Mouse (Mus musculus) stomach, postnatal 0 days (tissue): ENCODE measurements around the gene Ccdc142. TPM values are rescaled to one million over a fixed set of nuclear protein-coding genes. Genes with fewer than 3 reads are reported as not detected.
A peak's percentile ranks its signal among the peaks of the same experiment; 100 is the strongest.

ENCODE experiments used
- ATAC-seq: fragments of 200-750 bp; cut with Nextera tagmentation; 2 replicates; pipeline ENCODE4 v1.8.0; 2017; ENCODE audit not compliant: low FRiP score, low TSS enrichment
- DNase-seq: peaks from one replicate; pipeline ENCODE4 v3.0.0-alpha.2; 2016; ENCODE audit warnings: low spot score
- H3K27ac ChIP-seq: fragments of 300-500 bp; sonication (generic); replicated peaks from 2 replicates; pipeline ENCODE4 v1.5.1; 2014; ENCODE audit warnings: mild to moderate bottlenecking, control low read depth
- H3K27me3 ChIP-seq: fragments of 300-500 bp; sonication (generic); 2 replicates; pipeline ENCODE4 v1.6.1; 2014; ENCODE audit warnings: low read length; ENCODE audit not compliant: control insufficient read depth, insufficient read depth
- H3K36me3 ChIP-seq: fragments of 300-500 bp; sonication (generic); 2 replicates; pipeline ENCODE4 v1.6.1; 2014; ENCODE audit warnings: low read length, mixed read lengths; ENCODE audit not compliant: control insufficient read depth, insufficient read depth
- H3K4me1 ChIP-seq: fragments of 300-500 bp; sonication (generic); replicated peaks from 2 replicates; pipeline ENCODE4 v1.6.1; 2014; ENCODE audit warnings: antibody characterized with exemption; ENCODE audit not compliant: control insufficient read depth, insufficient read depth
- H3K4me2 ChIP-seq: fragments of 300-500 bp; sonication (generic); replicated peaks from 2 replicates; pipeline ENCODE4 v1.6.1; 2014; ENCODE audit warnings: low read depth, mild to moderate bottlenecking, control low read depth, moderate library complexity
- H3K4me3 ChIP-seq: fragments of 300-500 bp; sonication (generic); 2 replicates; pipeline ENCODE4 v1.5.1; 2014; ENCODE audit warnings: low read depth, low read length, control low read depth
- H3K9ac ChIP-seq: fragments of 300-500 bp; sonication (generic); 2 replicates; pipeline ENCODE4 v1.6.1; 2014; ENCODE audit warnings: mild to moderate bottlenecking, low read length, control low read depth, mixed read lengths
- H3K9me3 ChIP-seq: fragments of 300-500 bp; sonication (generic); 2 replicates; pipeline ENCODE4 v1.6.1; 2016; ENCODE audit warnings: low read length; ENCODE audit not compliant: control insufficient read depth
- CTCF ChIP-seq: IDR thresholded peaks from 2 replicates; pipeline ENCODE4 v1.5.1; 2016; ENCODE audit warnings: antibody characterized with exemption, low read depth, mild to moderate bottlenecking, moderate library complexity
- EP300 ChIP-seq: optimal IDR thresholded peaks from 2 replicates; pipeline ENCODE3; 2016; ENCODE audit warnings: antibody characterized with exemption
- WGBS: fragments of 180-500 bp; shearing (Covaris S2); extraction: QIAGEN DNeasy Blood & Tissue Kit; methylation state at CpG from one replicate; pipeline ENCODE4 v1.1.7; 2014; 5-methylcytosine and 5-hydroxymethylcytosine counted together
- polyA plus RNA-seq: library from polyadenylated mRNA; unstranded; fragments of >200 nt; fragmentation: Nextera tagmentation; extraction: Ambion mirVana; gene quantifications from 2 replicates; pipeline ENCODE4 v1.2.1, GENCODE M21; 2015

Gene Ccdc142
- polyA plus RNA-seq, 1 experiment from 2014 or later = 1.1 TPM

DNA sequence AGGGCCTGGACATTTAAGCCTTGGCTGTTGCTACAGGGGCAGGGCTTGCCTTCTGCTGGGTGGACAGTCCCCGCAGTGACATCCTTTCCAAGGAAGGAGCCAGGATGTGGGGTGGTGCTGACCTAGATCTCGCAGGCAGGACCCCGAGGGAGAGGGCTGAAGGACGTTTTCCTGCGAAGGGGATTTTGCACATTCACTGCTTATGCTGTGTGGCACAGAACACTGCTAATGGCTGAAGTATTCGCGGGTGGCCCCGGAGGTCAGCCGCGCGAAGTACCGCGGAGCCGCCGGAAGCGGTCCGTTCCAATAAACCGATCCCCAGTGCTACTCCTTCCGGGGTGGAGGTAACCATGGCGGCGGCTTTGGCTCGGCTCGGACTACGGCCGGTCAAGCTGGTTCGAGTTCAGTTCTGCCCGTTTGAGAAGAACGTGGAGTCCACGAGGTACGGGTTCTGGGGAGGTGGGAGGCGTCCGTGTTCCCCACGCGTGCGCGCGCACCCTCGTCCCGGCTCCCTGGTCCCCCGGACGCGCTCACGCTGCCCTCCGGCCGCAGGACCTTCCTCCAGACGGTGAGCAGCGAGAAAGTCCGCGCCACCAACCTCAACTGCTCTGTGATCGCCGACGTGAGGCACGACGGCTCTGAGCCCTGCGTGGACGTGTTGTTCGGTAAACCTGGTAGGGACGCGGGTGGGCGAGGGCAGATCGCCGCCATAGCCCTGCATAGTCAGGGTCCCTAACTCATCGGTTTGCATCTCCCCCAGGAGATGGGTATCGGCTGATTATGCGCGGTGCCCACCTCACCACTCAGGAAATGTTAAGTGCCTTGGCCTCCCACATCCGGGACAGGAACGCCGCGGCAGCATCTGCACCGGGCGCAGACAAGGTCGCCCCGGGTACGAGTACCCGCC lies 7.6 kb downstream of the Ccdc142 start, which contains the start of gene Mrpl53:
Gene Mrpl53 (plus strand): TSS at position 279 of the 907 bp plus-strand sequence.
- H3K9me3 ChIP-seq = no peaks in the 10 kb centered on the region
- H3K4me2 ChIP-seq = peak within 1 kb of the TSS; percentile 78
- ATAC-seq (peak; percentile 90), DNase-seq (peak; percentile 81)
- WGBS = under 1% methylated on average over 76 of the region's 76 CpGs
- no peaks in the 10 kb centered on the region for H3K36me3 ChIP-seq
- H3K4me1 ChIP-seq = no peaks in the 10 kb centered on the region
- H3K27ac ChIP-seq = peak within 1 kb of the TSS; percentile 88
- H3K4me3 ChIP-seq = peak within 1 kb of the TSS; percentile 93
- peak; percentile 11; the same call in 1 of the 2 replicates for TF ChIP-seq CTCF
- TF ChIP-seq EP300 = no peak
- H3K9ac ChIP-seq = peak within 1 kb of the TSS; percentile 90
- H3K27me3 ChIP-seq = no peaks in the 10 kb centered on the region

DNA sequence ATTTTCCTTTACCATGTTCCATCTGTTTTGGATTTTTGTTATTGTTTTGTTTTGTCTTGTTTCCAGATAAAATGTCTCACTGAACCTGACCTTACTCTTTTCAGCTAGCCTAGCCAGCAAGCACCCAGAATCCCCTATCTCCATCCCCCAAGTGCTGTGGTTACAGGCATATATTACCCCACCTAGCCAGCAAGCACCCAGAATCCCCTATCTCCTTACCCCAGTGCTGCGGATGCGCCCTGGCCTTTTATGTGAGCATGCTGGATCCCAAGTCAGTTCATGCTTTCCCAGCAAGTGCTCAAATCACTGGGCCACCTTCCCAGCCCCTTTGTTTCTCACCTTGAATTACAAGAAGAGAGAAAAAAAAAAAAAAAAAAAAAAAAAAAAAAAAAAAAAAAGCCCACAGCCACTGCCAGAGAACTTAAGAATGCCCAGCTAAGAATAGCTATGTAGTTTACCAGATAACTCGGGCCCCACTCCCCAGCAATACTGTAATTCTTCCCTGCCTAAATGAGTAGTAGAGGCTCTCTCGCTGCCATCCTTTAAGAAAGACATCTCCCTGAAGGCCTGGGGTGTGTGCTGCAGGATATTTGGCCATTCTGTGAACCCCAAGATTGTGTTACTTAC lies 10.2 kb downstream of the Ccdc142 start:
- DNase-seq = no peak
- ATAC-seq = no peak
- H3K27ac ChIP-seq = no peak overlapping the region
- TF ChIP-seq CTCF = no peak
- TF ChIP-seq EP300 = no peak
- no peaks in the 10 kb centered on the region for H3K4me1 ChIP-seq
- no peak overlapping the region for H3K4me3 ChIP-seq
- no peaks in the 10 kb centered on the region for H3K27me3 ChIP-seq
- 77% methylated on average over 4 of the region's 4 CpGs for WGBS
- H3K4me2 ChIP-seq = no peak overlapping the region
- H3K36me3 ChIP-seq = no peaks in the 10 kb centered on the region
- no peak overlapping the region for H3K9ac ChIP-seq
- H3K9me3 ChIP-seq = no peaks in the 10 kb centered on the region

DNA sequence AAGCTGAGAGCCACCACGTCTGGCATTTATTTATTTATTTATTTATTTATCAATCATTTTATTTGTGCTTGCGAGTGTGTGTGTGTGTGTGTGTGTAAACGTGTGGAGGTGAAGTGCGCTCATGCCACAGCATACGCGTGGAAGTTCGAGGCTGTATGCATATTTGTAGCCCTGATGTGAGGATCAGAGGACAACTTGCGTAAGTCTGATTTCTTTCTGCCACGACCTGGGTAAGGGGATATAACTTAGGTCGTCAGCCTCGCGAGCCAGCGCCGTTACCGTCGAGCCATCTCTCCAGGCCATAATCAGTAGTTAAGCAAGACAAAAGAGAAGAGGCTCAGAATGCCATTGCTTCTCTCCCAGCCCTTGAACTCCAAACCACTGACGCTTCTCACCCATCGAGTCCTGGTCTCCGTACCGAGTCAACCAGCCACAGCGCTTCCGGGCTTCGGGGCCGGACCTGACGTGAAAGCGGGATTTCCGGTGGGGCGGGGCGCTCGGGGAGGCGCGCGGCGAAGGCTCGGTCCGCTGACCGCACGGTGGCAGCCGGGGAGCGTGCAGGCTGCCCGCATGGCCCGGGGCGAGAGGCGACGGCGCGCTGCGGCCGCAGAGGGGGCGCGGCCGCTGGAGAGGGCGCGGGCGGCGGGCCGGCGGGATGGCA lies 13.7 kb downstream of the Ccdc142 start, which contains the start of gene Mogs:
Gene Mogs (plus strand): TSS at position 486 of the 661 bp plus-strand sequence.
- H3K27me3 ChIP-seq = no peaks in the 10 kb centered on the region
- peak within 1 kb of the TSS; percentile 92 for H3K27ac ChIP-seq
- H3K4me2 ChIP-seq = peak within 1 kb of the TSS; percentile 97
- H3K9ac ChIP-seq = peak within 1 kb of the TSS; percentile 84
- peak; percentile 92 for ATAC-seq
- no peak for TF ChIP-seq EP300
- peak; percentile 71 for TF ChIP-seq CTCF
- under 1% methylated on average over 52 of the region's 58 CpGs for WGBS
- peaks cover 5% of the 10 kb centered on the region for H3K36me3 ChIP-seq
- H3K4me1 ChIP-seq = no peaks in the 10 kb centered on the region
- no peaks in the 10 kb centered on the region for H3K9me3 ChIP-seq
- peak within 1 kb of the TSS; percentile 66 for H3K4me3 ChIP-seq
- DNase-seq = peak; percentile 97

DNA sequence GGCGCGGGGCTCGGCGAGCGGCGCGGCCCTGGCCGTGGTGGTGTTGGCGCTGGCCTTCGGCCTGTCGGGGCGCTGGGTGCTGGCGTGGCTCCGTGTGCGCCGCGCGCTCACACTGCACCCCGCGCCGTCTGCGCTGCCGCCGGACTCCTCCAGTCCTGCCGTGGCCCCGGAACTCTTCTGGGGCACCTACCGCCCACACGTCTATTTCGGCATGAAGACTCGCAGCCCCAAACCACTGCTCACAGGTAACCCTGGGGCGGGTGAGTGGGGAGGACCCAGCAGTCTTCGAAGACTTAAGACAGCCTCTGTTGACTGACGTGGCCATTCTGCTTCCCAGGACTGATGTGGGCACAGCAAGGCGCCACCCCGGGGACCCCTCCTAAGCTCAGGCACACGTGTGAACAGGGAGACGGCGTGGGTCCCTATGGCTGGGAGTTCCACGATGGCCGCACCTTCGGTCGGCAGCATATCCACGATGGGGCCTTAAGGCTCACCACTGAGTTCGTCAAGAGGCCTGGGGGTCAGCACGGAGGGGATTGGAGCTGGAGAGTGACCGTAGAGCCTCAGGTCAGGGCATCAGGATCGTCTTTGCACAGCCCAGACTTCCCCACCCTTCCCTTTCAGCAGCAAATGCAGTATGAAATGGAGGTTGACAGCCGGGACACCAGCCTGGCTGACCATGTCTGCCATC lies 14.4 kb downstream of the Ccdc142 start:
- 1% methylated on average over 27 of the region's 48 CpGs for WGBS
- Histone ChIP-seq H3K27me3 (no peaks in the 10 kb centered on the region), H3K36me3 (peaks cover 5% of the 10 kb centered on the region), H3K9me3 (no peaks in the 10 kb centered on the region), H3K4me1 (no peaks in the 10 kb centered on the region), H3K27ac (peak overlapping the region; percentile 92), H3K4me3 (peak overlapping the region; percentile 66), H3K9ac (peak overlapping the region; percentile 84), H3K4me2 (peak overlapping the region; percentile 97)
- no peak for DNase-seq
- TF ChIP-seq EP300 (no peak), CTCF (no peak)
- no peak; the same call in none of the 2 replicates for ATAC-seq

DNA sequence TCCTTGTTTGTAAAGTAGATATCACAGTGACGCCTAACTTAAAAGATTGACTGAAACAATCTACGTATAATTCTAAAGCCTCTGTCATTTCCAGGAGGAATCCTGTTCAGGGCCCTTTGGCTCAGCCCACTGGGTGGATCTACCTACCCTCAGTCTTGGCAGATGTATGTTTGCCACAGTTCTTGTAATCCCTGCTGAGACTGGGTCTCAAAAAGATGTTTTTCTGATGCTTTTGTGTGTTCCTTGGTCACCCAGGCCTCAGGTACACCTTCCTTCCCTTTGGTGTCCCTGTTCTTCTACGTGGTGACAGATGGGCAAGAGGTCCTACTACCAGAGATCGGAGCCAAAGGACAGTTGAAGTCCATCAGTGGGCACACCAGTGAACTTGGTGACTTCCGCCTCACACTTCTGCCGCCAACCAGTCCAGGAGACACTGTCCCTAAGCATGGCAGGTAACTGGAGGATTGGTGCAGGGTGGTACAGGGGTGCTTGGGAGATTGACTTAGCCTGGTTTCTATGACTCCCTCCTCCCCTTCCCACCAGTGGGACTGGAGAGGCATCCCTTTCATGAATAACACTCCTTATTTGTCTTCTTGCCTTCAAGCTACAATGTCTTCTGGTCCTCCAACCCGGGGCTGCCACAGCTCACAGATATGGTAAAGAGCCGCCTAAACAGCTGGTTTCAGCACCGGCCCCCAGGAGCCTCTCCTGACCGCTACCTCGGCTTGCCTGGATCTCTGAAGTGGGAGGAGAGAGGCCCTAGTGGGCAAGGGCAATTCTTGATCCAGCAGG lies 15.2 kb downstream of the Ccdc142 start:
- H3K4me3 ChIP-seq = peak overlapping the region; percentile 66
- no peaks in the 10 kb centered on the region for H3K4me1 ChIP-seq
- ATAC-seq (no peak), DNase-seq (no peak)
- H3K9ac ChIP-seq = peak overlapping the region; percentile 84
- H3K27ac ChIP-seq = peak overlapping the region; percentile 92; the same call in 1 of the 2 replicates
- peak overlapping the region; percentile 97 for H3K4me2 ChIP-seq
- TF ChIP-seq CTCF = no peak
- TF ChIP-seq EP300 = no peak
- peaks cover 5% of the 10 kb centered on the region for H3K36me3 ChIP-seq
- H3K9me3 ChIP-seq = no peaks in the 10 kb centered on the region
- no peaks in the 10 kb centered on the region for H3K27me3 ChIP-seq
- WGBS = 65% methylated on average over 11 of the region's 11 CpGs
